Mouse (Mus musculus): ENCODE measurements at regions not wholly inside any gene's neighbourhood (a gene's known extent, or its start where the extent isn't known, plus 50 kb on each side); places are given as distances from the start of the nearest gene placed in this dataset.

DNA sequence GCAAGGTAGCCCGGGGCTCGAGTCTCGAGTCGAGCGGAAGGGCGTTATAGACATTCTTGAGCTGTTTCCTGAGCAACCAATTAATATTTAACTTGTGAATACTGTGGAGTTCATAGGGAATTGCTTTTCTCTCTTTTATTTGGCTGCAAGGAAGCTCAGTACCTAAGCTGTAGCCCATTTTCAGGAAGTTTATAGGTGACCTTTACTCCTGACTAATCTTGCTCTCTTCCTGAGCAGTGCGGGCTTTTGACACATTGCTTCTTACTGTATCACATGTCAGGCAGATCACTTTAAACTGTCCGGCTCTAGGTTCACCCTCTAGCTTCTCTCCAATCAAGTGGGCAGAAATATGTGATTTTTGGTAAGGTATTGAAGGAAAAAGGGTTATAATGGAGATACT lies 51.4 kb upstream of the Pard3b start:
- no peak for DNase-seq (ENCODE audit: low spot score)

All from adipocyte (in vitro differentiated cells).